8 mouse cellular contexts compared by ENCODE assay signal in genomic region chr15:95792261-95793260, GRCm38 (mm10). TPM values are rescaled to one million over a fixed set of nuclear protein-coding genes. Genes with fewer than 3 reads are reported as not detected.
DNase-seq lines count a peak whose midpoint lies in the region; ATAC-seq and TF ChIP-seq lines count a peak whose summit lies in the region.

No protein-coding gene starts in this region.

- H3K9me3 ChIP-seq in embryonic facial prominence, embryonic 13.5 days, result no peaks in the 10 kb centered on the region
- H3K9me3 ChIP-seq in limb, embryonic 11.5 days (ENCODE audit: control insufficient read depth, low read length), result no peaks in the 10 kb centered on the region
- H3K9me3 ChIP-seq in neural tube, embryonic 11.5 days (ENCODE audit: control insufficient read depth, low read length), result no peaks in the 10 kb centered on the region

- no peaks in the 10 kb centered on the region for H3K4me1 ChIP-seq in cerebellum, adult 2 months (ENCODE audit: control insufficient read depth, insufficient read depth, low read length)
- H3K4me1 ChIP-seq in embryonic facial prominence, embryonic 13.5 days, result peaks cover 44% of the 10 kb centered on the region
- 0 out of 2 replicates have a peak, but pooled peaks cover 4% of the 10 kb centered on the region for H3K4me1 ChIP-seq in limb, embryonic 11.5 days (ENCODE audit: control insufficient read depth, insufficient read depth, low read length)
- peaks cover 9% of the 10 kb centered on the region; the same call in 1 of the 2 replicates for H3K4me1 ChIP-seq in neural tube, embryonic 11.5 days (ENCODE audit: control insufficient read depth, insufficient read depth, low read length)

- no peak for TF ChIP-seq POLR2A in cerebellum, adult 2 months (IDR thresholded peaks at IDR 0.05; ENCODE audit: borderline replicate concordance, insufficient read depth, low read length)

- WGBS in cerebellum, adult 2 months, result 88% methylated on average over 25 of the region's 25 CpGs
- 78% methylated on average over 25 of the region's 25 CpGs for WGBS in embryonic facial prominence, embryonic 13.5 days
- WGBS in limb, embryonic 11.5 days, result 84% methylated on average over 25 of the region's 25 CpGs
- WGBS in neural tube, embryonic 11.5 days, result 85% methylated on average over 25 of the region's 25 CpGs

- H3K4me2 ChIP-seq in embryonic facial prominence, embryonic 13.5 days, result peak overlapping the region; percentile 72
- no peak overlapping the region for H3K4me2 ChIP-seq in limb, embryonic 11.5 days (ENCODE audit: low read depth, severe bottlenecking)
- peak overlapping the region; percentile 84; the same call in 1 of the 2 replicates for H3K4me2 ChIP-seq in neural tube, embryonic 11.5 days (ENCODE audit: low read depth)

- no peaks in the 10 kb centered on the region for H3K36me3 ChIP-seq in embryonic facial prominence, embryonic 13.5 days
- H3K36me3 ChIP-seq in limb, embryonic 11.5 days (ENCODE audit: control insufficient read depth, insufficient read depth, low read length), result no peaks in the 10 kb centered on the region
- no peaks in the 10 kb centered on the region for H3K36me3 ChIP-seq in neural tube, embryonic 11.5 days (ENCODE audit: control insufficient read depth, insufficient read depth, low read length)

- no peak overlapping the region for H3K9ac ChIP-seq in embryonic facial prominence, embryonic 13.5 days
- no peak overlapping the region for H3K9ac ChIP-seq in limb, embryonic 11.5 days (ENCODE audit: low read length)
- H3K9ac ChIP-seq in neural tube, embryonic 11.5 days (ENCODE audit: low read length), result no peak overlapping the region

- no peak for DNase-seq in cerebellum, adult 2 months
- DNase-seq in cerebellum, adult 8-10 months, result no peak
- peak; percentile 61 for DNase-seq in CD4-positive helper T cell, adult 2 months (ENCODE audit: low read depth, low spot score)
- DNase-seq in limb, embryonic 11.5 days (ENCODE audit: low spot score), result peak; percentile 56
- no peak for DNase-seq in neural tube, embryonic 11.5 days (ENCODE audit: low spot score)
- no peak for DNase-seq in frontal cortex, postnatal 25 days (ENCODE audit: low spot score in 2 of 2)
- no peak for DNase-seq in urinary bladder, postnatal 36 days (ENCODE audit: low spot score in 2 of 2)

- no peak overlapping the region for H3K27ac ChIP-seq in cerebellum, adult 2 months (ENCODE audit: insufficient read depth, low read length)
- H3K27ac ChIP-seq in embryonic facial prominence, embryonic 13.5 days, result no peak overlapping the region
- no peak overlapping the region for H3K27ac ChIP-seq in limb, embryonic 11.5 days (replicated peaks; ENCODE audit: low read depth, low read length)
- H3K27ac ChIP-seq in neural tube, embryonic 11.5 days (ENCODE audit: low read depth, low read length), result no peak overlapping the region

- H3K27me3 ChIP-seq in cerebellum, adult 2 months (ENCODE audit: control insufficient read depth, insufficient read depth, low read length), result no peaks in the 10 kb centered on the region
- H3K27me3 ChIP-seq in embryonic facial prominence, embryonic 13.5 days, result no peaks in the 10 kb centered on the region
- H3K27me3 ChIP-seq in limb, embryonic 11.5 days (ENCODE audit: control insufficient read depth, insufficient read depth, low read length), result no peaks in the 10 kb centered on the region
- no peaks in the 10 kb centered on the region for H3K27me3 ChIP-seq in neural tube, embryonic 11.5 days (ENCODE audit: control insufficient read depth, insufficient read depth, low read length)

- no peak for ATAC-seq in embryonic facial prominence, embryonic 13.5 days (ENCODE audit: insufficient number of reproducible peaks, insufficient read depth, low FRiP score, low TSS enrichment, low read depth)
- ATAC-seq in limb, embryonic 11.5 days (ENCODE audit: insufficient number of reproducible peaks, low FRiP score, low TSS enrichment, low read depth), result no peak
- ATAC-seq in neural tube, embryonic 11.5 days (ENCODE audit: insufficient read depth, low FRiP score, low TSS enrichment), result no peak

- 0 out of 2 replicates have a peak, but pooled peaks have one; percentile 9 for TF ChIP-seq CTCF in cerebellum, adult 2 months (IDR thresholded peaks at IDR 0.05; ENCODE audit: borderline replicate concordance, insufficient read depth, low read depth, low read length)

- no peak overlapping the region for H3K4me3 ChIP-seq in cerebellum, adult 2 months (replicated peaks; ENCODE audit: insufficient read depth, low read depth, low read length)
- peak overlapping the region; percentile 81 for H3K4me3 ChIP-seq in embryonic facial prominence, embryonic 13.5 days
- H3K4me3 ChIP-seq in limb, embryonic 11.5 days (ENCODE audit: low read depth, low read length), result no peak overlapping the region
- no peak overlapping the region for H3K4me3 ChIP-seq in neural tube, embryonic 11.5 days (ENCODE audit: low read depth, low read length)

RNA-seq across cellular contexts. Expression of gene Ano6, which starts 1.9 kb away (rescaled TPM):
- 14.2 and 14.8 TPM in 2 replicates for polyA plus RNA-seq in cerebellum, adult 2 months (2012; rRNA removed)
- polyA plus RNA-seq in embryonic facial prominence, embryonic 13.5 days (2015; fragmentation: Nextera tagmentation; extraction: Ambion mirVana), result 52.3 and 55.3 TPM in 2 replicates
- 41.9 and 51.3 TPM in 2 replicates for polyA plus RNA-seq in limb, embryonic 11.5 days (2014; fragmentation: Nextera tagmentation; extraction: Ambion mirVana)
- 37.5 and 40.1 TPM in 2 replicates for polyA plus RNA-seq in neural tube, embryonic 11.5 days (2014; fragmentation: Nextera tagmentation; extraction: Ambion mirVana)

Comparison
In these comparisons a context has a peak if more than half of its experiments do, and no peak if none do; other contexts are left out.
1. DNase-seq: peak in CD4-positive helper T cell, adult 2 months (single experiment) and limb, embryonic 11.5 days (single experiment); none in cerebellum, adult 2 months (0 of 2), cerebellum, adult 8-10 months (single experiment), neural tube, embryonic 11.5 days (single experiment), frontal cortex, postnatal 25 days (0 of 2) and urinary bladder, postnatal 36 days (0 of 2).